Mouse (Mus musculus) A20 (cell line): ENCODE measurements around the gene Cachd1.

ENCODE experiments used
- DNase-seq: peaks from one replicate; pipeline ENCODE4 v3.0.0-alpha.2; 2011; ENCODE audit warnings: low read depth, low spot score

The Cachd1 gene

DNA sequence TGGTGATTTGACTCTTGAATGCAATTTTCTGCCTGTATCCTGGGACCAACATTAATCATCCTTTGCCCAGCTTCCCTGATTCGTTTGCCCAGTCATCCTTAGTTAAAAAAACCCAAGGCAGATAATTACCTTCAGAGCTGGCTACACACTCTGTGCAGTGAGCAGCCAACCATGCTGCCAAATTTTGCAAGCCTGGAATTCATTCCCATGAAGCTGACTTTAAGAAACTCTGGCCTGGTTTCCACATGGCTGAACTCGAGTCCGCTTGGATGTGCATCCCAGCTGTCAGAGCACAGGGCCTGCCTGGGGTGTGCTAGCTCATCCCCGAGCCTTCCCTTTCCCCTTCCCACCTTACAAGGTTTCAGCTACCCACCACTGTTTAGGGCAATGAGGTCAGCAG, 214.5 kb downstream of the Cachd1 start:
- no peak for DNase-seq

DNA sequence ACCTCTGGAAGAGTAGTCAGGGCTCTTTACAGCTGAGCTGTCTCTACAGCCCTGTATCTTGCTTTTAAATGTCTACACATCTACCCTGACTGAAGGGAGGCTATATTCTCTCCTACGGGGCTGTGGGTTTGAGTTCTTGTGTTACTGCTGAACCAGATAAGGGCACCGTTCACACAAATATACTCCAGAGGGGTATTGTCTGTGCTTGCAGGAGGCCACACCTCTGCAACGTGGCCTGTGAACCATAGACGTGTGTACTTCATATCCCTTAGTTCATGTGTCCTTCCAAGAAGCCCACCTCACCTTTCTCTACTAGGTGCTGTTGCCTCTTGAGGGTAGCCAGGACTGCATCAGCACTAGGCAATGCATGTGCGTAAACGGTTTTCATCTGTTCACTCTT, 215.6 kb downstream of the Cachd1 start:
- DNase-seq, result no peak

DNA sequence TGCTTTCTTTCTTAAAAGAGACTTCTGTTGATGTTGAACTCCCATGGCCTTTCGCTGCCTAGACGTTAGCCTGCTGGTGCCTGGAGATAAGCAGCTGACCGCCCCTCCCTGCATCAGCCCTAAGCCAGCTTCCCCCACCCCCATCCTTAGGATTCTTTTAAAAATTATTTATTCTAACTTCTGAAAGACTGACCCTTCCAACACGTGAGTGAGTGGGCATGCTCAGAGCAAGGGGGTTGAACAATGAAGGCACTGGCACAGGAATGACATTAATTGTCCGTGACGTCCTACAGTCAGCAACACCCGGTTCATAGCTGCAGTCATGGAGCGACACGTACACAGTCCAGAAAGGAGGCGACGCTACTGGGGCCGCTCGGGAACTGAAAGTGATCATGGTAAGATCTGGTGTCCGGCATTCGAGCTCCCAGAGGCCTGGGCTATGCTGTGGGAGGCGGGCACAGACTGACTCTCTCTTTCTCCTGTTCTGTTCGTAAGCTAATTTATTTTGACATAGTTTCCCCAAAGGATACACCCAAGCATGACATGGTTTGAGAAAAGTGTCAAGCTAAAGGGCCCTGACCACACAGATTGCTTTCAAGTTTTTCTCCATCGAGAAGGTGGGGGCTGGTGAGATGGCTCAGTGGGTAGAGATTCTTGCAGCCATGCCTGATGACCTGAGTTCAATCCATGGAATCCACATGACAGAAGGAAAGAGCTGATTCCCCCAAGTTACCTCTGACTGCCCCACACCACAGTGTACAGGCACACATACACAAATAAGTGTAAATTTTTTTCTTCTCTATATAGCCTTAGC, 218.2 kb downstream of the Cachd1 start:
- no peak for DNase-seq

DNA sequence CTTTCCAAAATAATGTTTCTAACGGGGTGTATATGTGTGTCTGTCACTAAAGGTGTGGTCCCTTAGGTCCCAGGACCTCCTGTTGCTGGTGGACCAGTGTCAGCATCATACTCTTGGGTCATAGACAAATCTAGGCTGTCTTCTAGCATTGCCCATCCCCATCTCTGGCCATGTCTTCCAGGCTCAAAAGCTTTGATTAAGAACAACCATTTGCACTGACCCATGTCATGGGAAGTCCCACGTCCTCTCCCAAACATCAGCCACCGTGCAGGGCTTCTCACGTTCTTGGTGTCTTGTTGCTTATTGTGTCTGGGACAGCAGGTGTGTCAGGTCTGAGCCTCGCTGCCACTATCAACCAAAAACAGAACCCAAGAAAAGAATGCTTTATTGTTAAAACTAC, 219.1 kb downstream of the Cachd1 start:
- DNase-seq, result no peak

DNA sequence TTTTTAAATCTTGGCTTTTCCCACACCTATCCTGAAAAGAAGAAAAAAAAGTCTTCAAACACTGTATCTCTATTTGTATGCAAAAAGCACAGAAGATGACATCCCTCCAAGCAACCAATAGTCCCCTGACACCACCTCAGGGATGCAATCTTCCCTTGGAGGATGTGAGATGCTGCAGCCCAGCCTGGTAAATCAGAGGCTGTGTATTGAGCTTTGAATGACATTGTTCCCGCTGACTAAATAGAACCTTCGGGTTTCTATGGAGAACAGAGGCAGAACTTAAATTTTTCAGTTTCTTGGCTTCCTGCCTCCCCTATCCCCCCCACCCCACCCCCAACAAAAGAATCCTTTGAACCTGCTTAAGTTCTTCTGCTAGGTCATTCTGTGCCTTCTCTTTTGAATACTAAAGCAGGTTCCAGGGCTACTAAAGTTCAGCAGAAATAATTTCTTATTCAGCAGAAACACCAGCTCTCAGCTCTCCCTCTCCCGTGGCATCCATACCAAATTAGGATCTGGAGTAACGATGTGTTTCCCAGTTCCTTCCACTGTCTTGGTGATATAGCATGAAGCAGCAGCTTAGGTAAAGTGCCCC, 219.7 kb downstream of the Cachd1 start:
- no peak for DNase-seq

DNA sequence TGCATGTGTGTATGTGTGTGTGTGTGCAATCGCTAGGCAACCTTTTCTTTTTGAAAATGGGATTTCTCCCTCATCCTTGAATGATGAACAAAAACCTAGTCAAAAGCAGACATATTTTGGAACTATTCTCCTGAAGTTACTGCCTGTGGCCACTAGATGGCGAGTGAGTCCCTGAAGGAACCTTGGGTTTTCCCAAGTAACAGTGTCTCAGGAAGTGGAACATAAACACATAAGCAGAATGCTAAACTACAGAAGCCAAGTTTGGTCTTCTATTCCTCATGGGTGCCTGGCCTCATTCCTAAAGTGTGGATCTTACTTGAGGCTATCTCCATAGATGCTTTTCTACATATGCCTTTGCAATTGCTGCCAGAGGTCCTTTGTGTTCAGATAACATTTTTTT, 221.7 kb downstream of the Cachd1 start:
- peak; percentile 48 for DNase-seq

DNA sequence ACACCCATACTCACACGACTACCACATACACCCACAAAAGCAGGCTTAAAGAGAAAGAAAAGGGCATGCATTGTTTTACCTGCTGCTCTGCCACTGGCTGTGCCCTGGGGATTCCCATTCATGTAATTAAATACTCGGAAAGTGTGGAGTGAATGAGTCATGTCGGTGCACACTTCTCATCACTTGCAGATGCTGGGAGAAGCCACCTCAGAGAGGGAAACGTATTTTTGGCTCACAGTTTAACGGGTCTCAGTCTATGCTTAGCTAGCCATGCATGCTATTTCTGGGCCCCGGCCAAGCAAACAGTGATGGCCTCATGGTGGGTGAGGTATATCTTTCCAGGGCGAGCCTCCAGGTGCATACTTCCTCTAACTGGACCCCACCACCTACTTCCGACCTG, 222.4 kb downstream of the Cachd1 start:
- DNase-seq, result peak; percentile 45

GRCm38 (mm10) chr4:101000622-101001021, 224.1 kb downstream of the Cachd1 start:
- DNase-seq, result no peak

DNA sequence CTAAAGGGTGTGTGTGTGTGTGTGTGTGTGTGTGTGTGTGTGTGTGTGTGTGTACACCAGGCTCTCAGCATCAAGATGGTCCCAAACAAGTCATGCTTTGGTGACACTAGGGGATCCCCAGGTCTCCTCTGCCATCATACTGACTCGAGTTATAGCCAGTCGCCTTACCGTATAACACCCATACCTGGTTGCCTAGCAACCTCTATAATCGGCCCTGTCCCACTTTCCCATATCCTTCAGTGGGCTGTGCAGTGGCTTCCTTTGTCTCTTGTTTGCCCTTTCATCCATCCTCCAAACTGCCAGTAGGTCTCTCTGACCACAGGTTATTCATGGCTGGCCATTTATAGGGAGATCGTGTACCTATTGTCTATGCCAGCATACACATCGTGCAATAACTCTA, 224.6 kb downstream of the Cachd1 start:
- no peak for DNase-seq

DNA sequence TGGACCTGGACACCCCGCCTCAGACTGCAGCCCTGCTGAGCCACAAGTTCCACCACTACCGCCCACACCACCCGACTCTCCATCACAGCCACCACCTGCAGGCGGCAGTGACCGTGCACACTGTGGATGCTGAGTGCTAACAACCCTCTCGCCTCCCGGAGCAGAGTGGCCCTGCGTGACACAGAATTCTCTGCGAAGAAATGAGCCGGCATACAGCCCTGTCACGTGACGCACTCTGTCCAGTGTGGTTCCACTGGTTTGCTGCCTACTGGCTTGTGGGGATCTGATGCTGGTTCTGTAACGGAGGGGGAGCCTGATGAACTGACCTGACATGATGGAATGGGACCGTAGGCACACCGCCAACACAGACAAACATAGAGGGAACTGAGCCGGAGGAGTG, 226.5 kb downstream of the Cachd1 start:
- no peak for DNase-seq

DNA sequence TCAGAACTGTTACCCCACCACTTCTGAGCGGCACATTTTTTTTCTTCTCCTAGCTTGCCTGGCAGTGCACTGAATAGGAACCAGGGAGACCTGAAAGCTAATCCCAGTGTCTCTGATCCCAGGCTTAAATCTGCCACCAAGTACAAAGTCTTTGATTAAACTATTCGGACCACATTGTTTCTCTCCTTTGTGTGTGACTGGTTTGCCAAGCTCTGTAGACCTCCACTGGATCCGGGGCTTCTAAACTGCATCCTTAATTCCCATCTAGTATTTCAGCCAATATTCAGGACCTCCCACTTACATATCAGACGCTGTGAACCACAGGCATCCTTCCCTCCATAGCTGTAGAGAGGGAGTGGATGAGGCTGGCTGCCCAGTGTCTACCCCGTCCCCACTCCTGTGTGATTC, 231.9 kb downstream of the Cachd1 start:
- no peak for DNase-seq

- DNase-seq, result no peak
Measured at GRCm38 (mm10) chr4:101009092-101009491, 232.6 kb downstream of the Cachd1 start.

DNA sequence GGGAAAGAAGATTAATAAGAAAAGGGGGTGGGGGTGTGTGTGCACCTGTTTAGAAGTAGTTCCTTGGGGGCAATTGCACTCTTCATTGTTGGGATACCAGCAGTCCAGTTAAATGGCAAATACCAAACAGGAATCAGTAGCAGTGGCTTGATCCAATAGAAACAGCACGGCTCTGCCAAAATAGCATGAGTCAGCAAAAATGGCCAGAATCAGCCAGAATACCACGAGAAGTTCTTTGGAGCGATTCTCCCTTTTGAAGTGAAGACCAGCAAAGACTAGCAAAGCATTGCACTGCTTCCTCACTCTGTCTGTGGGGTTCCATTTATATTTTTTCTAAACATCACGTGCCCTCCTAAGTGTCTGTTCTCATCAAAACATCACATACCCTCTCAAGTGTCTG, 241.3 kb downstream of the Cachd1 start:
- DNase-seq, result no peak

DNA sequence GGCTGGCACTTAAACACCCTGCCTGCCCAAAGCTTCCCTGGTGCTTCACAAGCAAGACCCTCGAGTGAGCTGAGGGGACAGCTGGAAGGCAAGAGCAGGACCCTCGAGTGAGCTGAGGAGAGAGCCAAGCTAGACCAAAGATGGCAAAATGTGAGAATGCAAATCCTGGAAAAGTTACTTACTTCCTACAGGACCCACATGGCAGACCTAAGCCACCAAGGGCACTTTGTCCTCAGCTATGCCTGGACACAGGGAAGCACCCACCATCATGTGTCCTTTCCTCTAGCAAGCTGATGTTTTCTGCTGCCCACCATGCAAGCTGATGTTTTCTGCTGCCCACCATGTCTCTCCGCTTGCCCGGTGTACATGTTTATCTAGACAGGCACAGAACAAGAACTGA, 244.1 kb downstream of the Cachd1 start, which contains the start of gene Gm10577:
Gm10577 (minus strand) TSS at position 101 of the 400 bp plus-strand sequence.
- DNase-seq, result no peak

GRCm38 (mm10) chr4:101026566-101026965, 250.1 kb downstream of the Cachd1 start:
- no peak for DNase-seq

GRCm38 (mm10) chr4:101026995-101027394, 250.5 kb downstream of the Cachd1 start:
- DNase-seq, result no peak

DNA sequence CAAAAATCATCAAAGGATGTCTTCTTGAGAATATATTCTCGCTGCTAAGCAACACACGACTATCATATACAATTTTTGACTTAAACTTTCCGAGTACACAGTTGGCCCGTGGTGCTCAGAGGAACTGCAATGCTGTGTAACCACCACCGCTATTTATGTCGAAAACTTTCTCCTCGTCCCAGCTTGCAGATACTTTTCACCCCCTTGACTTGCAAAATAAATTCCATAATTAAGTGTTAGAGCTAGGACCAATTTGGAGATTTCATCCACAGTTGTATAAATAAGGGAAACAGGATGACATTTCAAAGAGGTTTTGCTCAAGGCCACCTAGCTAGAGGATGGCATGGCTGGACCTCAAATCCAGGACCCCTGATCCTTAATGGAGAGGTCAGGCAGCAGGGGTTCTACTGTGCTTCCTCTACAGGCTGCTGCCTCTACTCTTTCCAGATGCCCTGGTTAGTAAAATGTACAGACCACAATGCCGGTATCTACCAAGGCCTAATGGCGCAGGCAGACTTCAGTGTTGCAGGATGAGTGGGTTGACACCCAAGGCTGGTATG, 251.5 kb downstream of the Cachd1 start:
- DNase-seq, result no peak

DNA sequence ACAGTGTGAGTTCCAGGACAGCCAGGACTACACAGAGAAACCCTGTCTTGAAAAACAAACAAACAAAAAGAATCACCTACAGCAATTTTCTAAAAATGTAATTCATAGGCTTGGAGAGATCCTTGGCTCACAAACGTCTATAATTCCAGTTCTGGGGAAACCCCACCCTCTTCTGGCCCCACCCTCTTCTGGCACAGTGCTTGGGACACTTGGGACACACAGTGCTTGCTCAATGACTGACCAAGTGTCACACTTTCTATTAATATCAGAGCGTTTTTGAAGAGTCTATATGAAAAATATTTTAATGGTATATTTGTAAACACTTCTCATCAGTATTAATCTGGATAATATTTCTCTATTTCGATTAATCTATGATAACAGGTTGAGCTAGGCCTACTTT, 256.6 kb downstream of the Cachd1 start:
- no peak for DNase-seq

DNA sequence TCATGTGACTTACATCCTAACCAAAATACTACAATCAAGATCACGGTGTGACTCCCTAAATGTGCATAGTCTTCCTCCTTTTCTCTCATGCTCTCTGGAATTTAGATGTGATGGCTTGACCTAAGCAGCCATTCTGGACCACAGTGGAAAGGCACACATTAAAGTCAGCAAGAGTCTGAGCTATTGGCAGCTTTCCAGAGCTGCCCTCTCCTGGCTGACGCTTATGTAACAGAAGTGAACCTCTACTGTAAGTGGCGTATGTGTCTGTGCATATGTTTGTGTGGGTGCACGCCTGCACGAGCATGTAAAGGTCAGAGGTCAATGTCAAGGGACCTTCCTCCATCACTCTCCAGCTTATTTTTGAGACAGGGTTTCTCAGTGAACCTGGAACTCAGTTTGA, 258.7 kb downstream of the Cachd1 start:
- DNase-seq, result no peak

GRCm38 (mm10) chr4:101037156-101037555, 260.7 kb downstream of the Cachd1 start:
- no peak for DNase-seq

DNA sequence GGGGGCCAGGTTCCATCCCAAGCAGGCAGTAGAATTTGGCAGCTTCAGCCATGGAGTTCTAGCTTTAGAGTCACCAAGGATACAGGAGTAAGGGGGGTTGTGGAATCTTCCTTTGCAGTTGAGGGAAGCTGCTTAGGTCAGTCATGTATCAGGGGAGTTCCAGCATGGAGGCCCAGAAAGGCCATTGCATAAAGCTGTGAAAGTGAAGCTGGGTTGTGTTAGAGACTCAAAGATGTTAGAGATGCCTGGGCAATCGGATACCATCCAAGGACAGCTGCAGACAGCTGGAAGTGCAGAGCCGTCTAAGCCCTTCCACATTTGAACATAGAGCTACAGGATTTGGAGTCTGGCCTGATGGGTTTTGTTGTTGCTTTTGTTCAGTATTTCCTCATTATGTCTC, 267.2 kb downstream of the Cachd1 start:
- DNase-seq, result no peak

GRCm38 (mm10) chr4:101044149-101044548, 267.7 kb downstream of the Cachd1 start:
- DNase-seq, result no peak

GRCm38 (mm10) chr4:101046576-101046975, 270.1 kb downstream of the Cachd1 start:
- no peak for DNase-seq
